Mouse (Mus musculus): ENCODE measurements around the gene Cabp2.

DNA sequence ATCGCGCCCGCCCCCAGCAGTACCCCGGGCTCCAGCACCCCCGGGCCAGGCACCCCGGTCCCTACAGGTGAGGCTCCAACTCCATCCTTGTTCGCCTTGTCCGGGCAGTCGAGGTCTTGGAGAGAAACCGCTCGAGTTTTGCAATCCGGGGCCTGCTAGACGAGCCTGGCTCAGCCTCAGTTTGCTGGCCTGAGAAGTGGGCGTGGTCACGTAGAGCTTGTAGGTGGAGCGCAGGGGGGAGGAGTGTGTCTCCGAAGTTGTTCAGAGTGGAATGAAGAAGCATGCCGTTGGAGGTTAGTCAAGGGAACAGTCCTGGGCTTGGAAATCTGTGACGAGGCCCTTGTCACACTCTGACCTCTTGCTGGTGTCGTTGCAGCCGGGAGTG, 16.1 kb downstream of the Cabp2 start:
- TF ChIP-seq CTCF (IDR thresholded peaks at IDR 0.05; ENCODE audit: low read depth, low read length) (no peak), EP300 (IDR thresholded peaks at IDR 0.05; ENCODE audit: insufficient read depth, low read depth, low read length) (no peak)
